Mouse (Mus musculus) midbrain, embryonic 13.5 days (tissue): ENCODE results near the gene Fbxl19. TPM values are rescaled to one million over a fixed set of nuclear protein-coding genes. Genes with fewer than 3 reads are reported as not detected.
"Not testable (repeated sequence)": the region's sequence is repeated elsewhere in the genome, so short reads cannot be mapped to it uniquely, and the experiment has no call there.

ENCODE experiments used
- ATAC-seq: fragments of 200-750 bp; cut with Nextera tagmentation; 2 replicates; pipeline ENCODE4 v1.8.0; 2017; ENCODE audit warnings: mild to moderate bottlenecking, moderate TSS enrichment, moderate library complexity
- H3K27ac ChIP-seq: fragments of 300-500 bp; sonication (generic); 2 replicates; pipeline ENCODE4 v1.5.1; 2015; ENCODE audit warnings: inconsistent platforms, mild to moderate bottlenecking, moderate library complexity
- H3K27me3 ChIP-seq: fragments of 300-500 bp; sonication (generic); 2 replicates; pipeline ENCODE4 v1.6.1; 2015; ENCODE audit warnings: mild to moderate bottlenecking, inconsistent platforms
- H3K36me3 ChIP-seq: fragments of 300-500 bp; sonication (generic); 2 replicates; pipeline ENCODE4 v1.6.1; 2015; ENCODE audit warnings: mild to moderate bottlenecking, inconsistent platforms
- H3K4me1 ChIP-seq: fragments of 300-500 bp; sonication (generic); replicated peaks from 2 replicates; pipeline ENCODE4 v1.6.1; 2015; ENCODE audit warnings: inconsistent platforms
- H3K4me2 ChIP-seq: fragments of 300-500 bp; sonication (generic); replicated peaks from 2 replicates; pipeline ENCODE4 v1.6.1; 2015; ENCODE audit warnings: moderate library complexity, mild to moderate bottlenecking, inconsistent platforms
- H3K4me3 ChIP-seq: fragments of 300-500 bp; sonication (generic); replicated peaks from 2 replicates; pipeline ENCODE4 v1.5.1; 2015; ENCODE audit warnings: mild to moderate bottlenecking, inconsistent platforms
- H3K9ac ChIP-seq: fragments of 300-500 bp; sonication (generic); replicated peaks from 2 replicates; pipeline ENCODE4 v1.6.1; 2015; ENCODE audit warnings: mild to moderate bottlenecking, inconsistent platforms
- H3K9me3 ChIP-seq: fragments of 300-500 bp; sonication (generic); 2 replicates; pipeline ENCODE4 v1.6.1; 2016; ENCODE audit warnings: mild to moderate bottlenecking, inconsistent platforms
- WGBS: fragments of 180-500 bp; shearing (Covaris S2); methylation state at CpG from one replicate; pipeline ENCODE4 v1.1.7; 2015; 5-methylcytosine and 5-hydroxymethylcytosine counted together
- polyA plus RNA-seq: library from polyadenylated mRNA; unstranded; fragments of >200 nt; fragmentation: Nextera tagmentation; extraction: Ambion mirVana; gene quantifications from 2 replicates; pipeline ENCODE4 v1.2.1, GENCODE M21; 2015

Gene Fbxl19
- polyA plus RNA-seq, 1 experiment from 2014 or later = 11.6 TPM

- no peak for ATAC-seq
- Histone ChIP-seq H3K9ac (no peak overlapping the region), H3K9me3 (no peaks in the 10 kb centered on the region), H3K4me3 (no peak overlapping the region), H3K4me2 (0 out of 2 replicates have a peak overlapping the region, but pooled peaks have one; percentile 67), H3K36me3 (peaks cover 23% of the 10 kb centered on the region), H3K4me1 (peaks cover 36% of the 10 kb centered on the region), H3K27ac (no peak overlapping the region), H3K27me3 (no peaks in the 10 kb centered on the region)
- 76% methylated on average over 5 of the region's 5 CpGs for WGBS
Observed at GRCm38 (mm10) chr7:127771262-127771661, 26.9 kb downstream of the Fbxl19 start.

DNA sequence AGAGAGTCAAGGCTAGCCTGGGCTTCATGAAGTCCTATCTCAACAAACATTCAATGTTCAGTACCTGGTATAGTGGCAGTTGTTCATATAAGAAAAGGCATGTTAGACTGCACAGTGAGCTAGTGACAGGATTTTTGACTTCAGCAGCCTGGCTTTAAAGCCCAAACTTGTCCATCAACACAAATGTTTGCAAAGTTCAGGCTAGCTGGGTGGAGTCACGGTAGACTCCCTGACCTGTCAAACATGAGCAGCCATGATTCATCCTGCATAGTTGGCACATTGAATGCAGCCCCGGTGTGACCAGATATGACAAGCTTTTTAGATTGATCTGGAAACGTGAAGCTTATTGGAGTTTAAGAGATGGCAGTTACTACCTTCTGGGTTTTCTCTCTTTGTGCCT is 27.7 kb downstream of the Fbxl19 start:
- WGBS = 85% methylated on average over 3 of the region's 3 CpGs
- H3K9me3 ChIP-seq = no peaks in the 10 kb centered on the region
- H3K9ac ChIP-seq = no peak overlapping the region
- peaks cover 16% of the 10 kb centered on the region for H3K36me3 ChIP-seq
- no peaks in the 10 kb centered on the region for H3K27me3 ChIP-seq
- no peak overlapping the region for H3K4me3 ChIP-seq
- ATAC-seq = no peak
- H3K4me2 ChIP-seq = no peak overlapping the region
- peaks cover 36% of the 10 kb centered on the region for H3K4me1 ChIP-seq
- no peak overlapping the region for H3K27ac ChIP-seq

GRCm38 (mm10) chr7:127772557-127772956 is 28.2 kb downstream of the Fbxl19 start:
- ATAC-seq = no peak
- no peak overlapping the region for H3K27ac ChIP-seq
- no peaks in the 10 kb centered on the region for H3K27me3 ChIP-seq
- peaks cover 11% of the 10 kb centered on the region for H3K36me3 ChIP-seq
- H3K9me3 ChIP-seq = no peaks in the 10 kb centered on the region
- H3K4me3 ChIP-seq = no peak overlapping the region
- H3K9ac ChIP-seq = no peak overlapping the region
- no peak overlapping the region for H3K4me2 ChIP-seq
- peaks cover 36% of the 10 kb centered on the region for H3K4me1 ChIP-seq
- whole genome bisulfite sequencing = 79% methylated on average over 1 of the region's 1 CpGs

GRCm38 (mm10) chr7:127773664-127774384 is 29.5 kb downstream of the Fbxl19 start:
- no peaks in the 10 kb centered on the region for H3K9me3 ChIP-seq
- no peaks in the 10 kb centered on the region for H3K27me3 ChIP-seq
- 45% methylated on average over 9 of the region's 9 CpGs for WGBS
- no peak overlapping the region for H3K4me3 ChIP-seq
- peak overlapping the region; percentile 29; the same call in 1 of the 2 replicates for H3K9ac ChIP-seq
- H3K4me1 ChIP-seq = peaks cover 38% of the 10 kb centered on the region
- no peak for ATAC-seq
- no peak overlapping the region for H3K4me2 ChIP-seq
- no peak overlapping the region for H3K27ac ChIP-seq
- H3K36me3 ChIP-seq = peaks cover 3% of the 10 kb centered on the region; the same call in 1 of the 2 replicates

- H3K4me3 ChIP-seq = peak overlapping the region; percentile 90
- H3K4me2 ChIP-seq = peak overlapping the region; percentile 78
- peak overlapping the region; percentile 92 for H3K9ac ChIP-seq
- not testable (repeated sequence) for H3K27me3 ChIP-seq, ATAC-seq, H3K9me3 ChIP-seq
- H3K4me1 ChIP-seq = peaks cover 18% of the 10 kb centered on the region
- peak overlapping the region; percentile 98 for H3K27ac ChIP-seq
- peaks cover 23% of the 10 kb centered on the region for H3K36me3 ChIP-seq
- WGBS = 79% methylated on average over 7 of the region's 7 CpGs
Observed at GRCm38 (mm10) chr7:127775837-127776236, 31.5 kb downstream of the Fbxl19 start.

GRCm38 (mm10) chr7:127776426-127776825 is 32.1 kb downstream of the Fbxl19 start, which contains the start of gene Setd1a:
TSS of gene Setd1a (plus strand) at chr7:127776670.
- Histone ChIP-seq H3K27ac (peak within 1 kb of the TSS; percentile 98), H3K36me3 (peaks cover 29% of the 10 kb centered on the region), H3K4me2 (peak within 1 kb of the TSS; percentile 78), H3K9me3 (no peaks in the 10 kb centered on the region), H3K9ac (peak within 1 kb of the TSS; percentile 92), H3K4me3 (peak within 1 kb of the TSS; percentile 90), H3K4me1 (peaks cover 17% of the 10 kb centered on the region), H3K27me3 (no peaks in the 10 kb centered on the region)
- ATAC-seq = peak; percentile 62
- WGBS = under 1% methylated on average over 23 of the region's 23 CpGs

DNA sequence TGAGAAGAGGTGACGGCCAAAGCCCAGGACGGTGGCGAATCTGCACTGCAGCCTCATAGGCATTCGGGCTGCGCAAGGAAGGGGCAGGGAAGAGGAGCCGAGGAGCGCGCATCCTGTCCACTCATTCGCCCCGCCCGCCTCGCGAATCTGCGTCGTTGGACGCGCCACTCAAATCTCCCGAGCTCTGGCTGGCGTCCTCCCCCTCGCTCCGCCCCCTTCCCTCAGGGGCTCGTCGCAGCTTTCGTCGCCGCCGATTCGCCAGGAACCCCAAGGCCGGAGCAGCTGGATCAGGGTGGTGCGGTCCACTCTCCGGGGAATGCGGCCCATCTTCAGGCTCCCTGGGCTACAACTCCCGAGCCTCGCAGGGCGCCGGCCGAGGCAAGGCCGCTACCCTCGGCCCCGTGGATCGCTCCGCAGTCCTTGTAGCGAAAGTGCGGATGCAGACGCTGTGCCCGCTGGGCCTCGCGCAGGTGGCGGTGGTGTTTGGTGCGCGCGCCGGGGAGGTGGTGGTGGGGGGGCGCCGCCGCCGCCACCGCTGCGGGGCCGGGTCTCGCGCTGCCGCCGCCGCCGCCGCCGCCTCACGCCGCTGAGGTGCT is 32.6 kb downstream of the Fbxl19 start:
- Histone ChIP-seq H3K27ac (peak overlapping the region; percentile 98), H3K36me3 (peaks cover 34% of the 10 kb centered on the region), H3K27me3 (no peaks in the 10 kb centered on the region), H3K9me3 (no peaks in the 10 kb centered on the region), H3K4me3 (peak overlapping the region; percentile 90), H3K9ac (peak overlapping the region; percentile 92), H3K4me1 (peaks cover 17% of the 10 kb centered on the region), H3K4me2 (peak overlapping the region; percentile 78)
- under 1% methylated on average over 46 of the region's 70 CpGs for WGBS
- ATAC-seq = peak; percentile 92

- Histone ChIP-seq H3K27ac (peak overlapping the region; percentile 98), H3K4me1 (peaks cover 17% of the 10 kb centered on the region), H3K27me3 (no peaks in the 10 kb centered on the region), H3K4me2 (peak overlapping the region; percentile 78), H3K9me3 (no peaks in the 10 kb centered on the region), H3K4me3 (peak overlapping the region; percentile 90), H3K9ac (peak overlapping the region; percentile 92), H3K36me3 (peaks cover 41% of the 10 kb centered on the region)
- WGBS = 6% methylated on average over 35 of the region's 66 CpGs
- peak; percentile 57 for ATAC-seq
Observed at GRCm38 (mm10) chr7:127777474-127778266, 33.3 kb downstream of the Fbxl19 start.

GRCm38 (mm10) chr7:127778350-127778749 is 34.0 kb downstream of the Fbxl19 start:
- peak overlapping the region; percentile 78 for H3K4me2 ChIP-seq
- peaks cover 47% of the 10 kb centered on the region for H3K36me3 ChIP-seq
- no peaks in the 10 kb centered on the region for H3K9me3 ChIP-seq
- WGBS = 82% methylated on average over 4 of the region's 4 CpGs
- H3K27me3 ChIP-seq = no peaks in the 10 kb centered on the region
- ATAC-seq = no peak
- H3K4me1 ChIP-seq = peaks cover 17% of the 10 kb centered on the region
- H3K27ac ChIP-seq = no peak overlapping the region
- H3K4me3 ChIP-seq = peak overlapping the region; percentile 90
- peak overlapping the region; percentile 92 for H3K9ac ChIP-seq

GRCm38 (mm10) chr7:127785308-127785707 is 41.0 kb downstream of the Fbxl19 start, which contains the start of gene Gm49388:
TSS of gene Gm49388 (plus strand) at chr7:127785608.
- H3K9me3 ChIP-seq = no peaks in the 10 kb centered on the region
- no peak within 1 kb of the TSS for H3K27ac ChIP-seq
- H3K27me3 ChIP-seq = no peaks in the 10 kb centered on the region
- WGBS = 95% methylated on average over 7 of the region's 7 CpGs
- no peak within 1 kb of the TSS for H3K4me3 ChIP-seq
- no peak for ATAC-seq
- peaks cover 99% of the 10 kb centered on the region for H3K36me3 ChIP-seq
- no peak within 1 kb of the TSS for H3K9ac ChIP-seq
- H3K4me1 ChIP-seq = no peaks in the 10 kb centered on the region
- H3K4me2 ChIP-seq = no peak within 1 kb of the TSS

GRCm38 (mm10) chr7:127797076-127797845 is 52.9 kb downstream of the Fbxl19 start:
- H3K4me2 ChIP-seq = no peak overlapping the region
- H3K36me3 ChIP-seq = peaks cover 85% of the 10 kb centered on the region
- WGBS = 93% methylated on average over 23 of the region's 23 CpGs
- H3K9ac ChIP-seq = no peak overlapping the region
- H3K4me3 ChIP-seq = no peak overlapping the region
- H3K9me3 ChIP-seq = no peaks in the 10 kb centered on the region
- no peaks in the 10 kb centered on the region for H3K27me3 ChIP-seq
- no peak overlapping the region for H3K27ac ChIP-seq
- H3K4me1 ChIP-seq = peaks cover 8% of the 10 kb centered on the region; the same call in 1 of the 2 replicates
- ATAC-seq = no peak
